Mouse (Mus musculus): ENCODE results near the gene Pi4kb. TPM values are rescaled to one million over a fixed set of nuclear protein-coding genes. Genes with fewer than 3 reads are reported as not detected.

Pi4kb gene
- polyA plus RNA-seq, 2 experiments from 2014 or later: 9.5 to 10.9 TPM

Other genes starting within 250 kb of the Pi4kb start
- gene Cgn, start 188.2 kb upstream of the Pi4kb start, polyA plus RNA-seq (2017; shearing (Covaris generic)): not detected
- gene Pogz, start 137.2 kb upstream of the Pi4kb start, polyA plus RNA-seq (2017; shearing (Covaris generic)): 10 to 100 TPM; 13.0 to 15.3 TPM
- gene Psmb4, start 87.8 kb upstream of the Pi4kb start, polyA plus RNA-seq (2017; shearing (Covaris generic)): 100 to 1,000 TPM; 148 to 197 TPM
- gene Selenbp1, start 41.7 kb upstream of the Pi4kb start, polyA plus RNA-seq (2017; shearing (Covaris generic)): 1 to 10 TPM; 4.5 to 4.6 TPM
- 10 to 100 TPM in 1 of 2 experiments, 1 to 10 TPM in 1; 10.0 to 12.3 TPM for gene Rfx5, start 20.7 kb upstream of the Pi4kb start, polyA plus RNA-seq (2017; shearing (Covaris generic))
- gene Zfp687, start 40.7 kb downstream of the Pi4kb start, polyA plus RNA-seq (2017; shearing (Covaris generic)): 10 to 100 TPM; 11.7 to 14.0 TPM
- gene Psmd4, start 67.9 kb downstream of the Pi4kb start, polyA plus RNA-seq (2017; shearing (Covaris generic)): 100 to 1,000 TPM; 163 to 246 TPM
- 10 to 100 TPM; 15.5 to 21.5 TPM for gene Pip5k1a, start 132.2 kb downstream of the Pi4kb start, polyA plus RNA-seq (2017; shearing (Covaris generic))
- 10 to 100 TPM; 64.5 to 64.8 TPM for gene Vps72, start 136.3 kb downstream of the Pi4kb start, polyA plus RNA-seq (2017; shearing (Covaris generic))
- 1 to 10 TPM; 2.5 to 3.7 TPM for gene Tmod4, start 149.7 kb downstream of the Pi4kb start, polyA plus RNA-seq (2017; shearing (Covaris generic))
- gene Scnm1, start 159.3 kb downstream of the Pi4kb start, polyA plus RNA-seq (2017; shearing (Covaris generic)): 10 to 100 TPM; 67.2 to 99.2 TPM
- 10 to 100 TPM; 21.1 to 22.9 TPM for gene Lysmd1, start 159.4 kb downstream of the Pi4kb start, polyA plus RNA-seq (2017; shearing (Covaris generic))
- 100 to 1,000 TPM; 216 to 232 TPM for gene Tnfaip8l2, start 167.6 kb downstream of the Pi4kb start, polyA plus RNA-seq (2017; shearing (Covaris generic))
- not detected for gene Sema6c, start 185.7 kb downstream of the Pi4kb start, polyA plus RNA-seq (2017; shearing (Covaris generic))
- 10 to 100 TPM; 31.0 to 34.7 TPM for gene Gabpb2, start 243.2 kb downstream of the Pi4kb start, polyA plus RNA-seq (2017; shearing (Covaris generic))

Data from activated CD4-positive, CD25-positive, alpha-beta regulatory T cell, adult 4 months (primary cell).